Comparison of ENCODE assay signal across 11 mouse cellular contexts in genomic region chr5:67437403-67437802, GRCm38 (mm10). TPM values are rescaled to one million over a fixed set of nuclear protein-coding genes. Genes with fewer than 3 reads are reported as not detected.
DNase-seq lines count a peak whose midpoint lies in the region; ATAC-seq and TF ChIP-seq lines count a peak whose summit lies in the region.
"Had no signal": no experiment of that assay in that cellular context is flagged by ENCODE, and none has a peak within 500 bp of the region (broad histone marks: within the 10 kb centered on the region; RNA-seq: fewer than 3 reads in every experiment).

No protein-coding gene starts in this region.

- ATAC-seq in lung, embryonic 15.5 days (ENCODE audit: borderline replicate concordance, extremely low read depth, low FRiP score, low TSS enrichment): peak; percentile 49; the same call in 1 of the 2 replicates
- peak; percentile 51; the same call in 1 of the 2 replicates for ATAC-seq in liver, embryonic 14.5 days (ENCODE audit: insufficient read depth)

- TF ChIP-seq CTCF in liver, embryonic 14.5 days (IDR thresholded peaks at IDR 0.05; ENCODE audit: low read depth): no peak

- no peaks in the 10 kb centered on the region for H3K9me3 ChIP-seq in lung, embryonic 15.5 days
- H3K9me3 ChIP-seq in liver, embryonic 14.5 days (ENCODE audit: control insufficient read depth, low read length): no peaks in the 10 kb centered on the region
- H3K9me3 ChIP-seq: midbrain, embryonic 10.5 days had no signal

- no peak overlapping the region for H3K4me3 ChIP-seq in lung, embryonic 15.5 days
- no peak overlapping the region for H3K4me3 ChIP-seq in liver, embryonic 14.5 days (ENCODE audit: insufficient read depth in 1 of 2, low read depth in 2 of 2, low read length in 2 of 2)
- H3K4me3 ChIP-seq: erythroblast, embryonic 14.5 days; midbrain, embryonic 10.5 days had no signal

- 16% methylated on average over 2 of the region's 2 CpGs for WGBS in lung, embryonic 15.5 days
- WGBS in liver, embryonic 14.5 days (ENCODE audit: insufficient replicate concordance): 11% methylated on average over 2 of the region's 2 CpGs

- H3K27ac ChIP-seq in lung, embryonic 15.5 days: no peak overlapping the region; the same call in 1 of the 2 replicates
- H3K27ac ChIP-seq in liver, embryonic 14.5 days: no peak overlapping the region
- H3K27ac ChIP-seq: midbrain, embryonic 10.5 days had no signal

- DNase-seq in embryo, embryonic 10.5 days (ENCODE audit: low spot score): peak; percentile 17
- no peak for DNase-seq in embryo, embryonic 10 days (ENCODE audit: low spot score)
- DNase-seq in lung, postnatal 14 days: no peak
- DNase-seq in liver, embryonic 14.5 days (ENCODE audit: low read depth in 3 of 3, low spot score in 3 of 3): peak in 2 of 3 experiments; percentile 16 to 26
- peak; percentile 36 for DNase-seq in thymus, postnatal 25 days
- DNase-seq in adrenal gland, adult (ENCODE audit: inconsistent age in 2 of 2, low spot score in 1 of 2): no peak
- no peak for DNase-seq in right cerebral cortex, postnatal 25 days
- DNase-seq: adrenal gland, postnatal 10 days had no signal

- H3K4me1 ChIP-seq in lung, embryonic 15.5 days: no peaks in the 10 kb centered on the region
- H3K4me1 ChIP-seq in liver, embryonic 14.5 days (replicated peaks; ENCODE audit: control insufficient read depth in 2 of 2, insufficient read depth in 2 of 2, low read length in 1 of 2): peaks cover 0 to 9% of the 10 kb centered on the region in 2 experiments; a peak in 1 of 4 replicates
- H3K4me1 ChIP-seq: midbrain, embryonic 10.5 days had no signal

- H3K9ac ChIP-seq in lung, embryonic 15.5 days: no peak overlapping the region
- H3K9ac ChIP-seq in liver, embryonic 14.5 days (replicated peaks): no peak overlapping the region

- no peak for TF ChIP-seq EP300 in liver, embryonic 14.5 days (IDR thresholded peaks at IDR 0.05; ENCODE audit: low read depth)

- no peak overlapping the region for H3K4me2 ChIP-seq in lung, embryonic 15.5 days
- H3K4me2 ChIP-seq in liver, embryonic 14.5 days (ENCODE audit: low read depth): no peak overlapping the region

- H3K27me3 ChIP-seq in lung, embryonic 15.5 days: no peaks in the 10 kb centered on the region
- H3K27me3 ChIP-seq in liver, embryonic 14.5 days (ENCODE audit: control insufficient read depth, insufficient read depth, low read length): no peaks in the 10 kb centered on the region

- H3K36me3 ChIP-seq in lung, embryonic 15.5 days: no peaks in the 10 kb centered on the region
- no peaks in the 10 kb centered on the region for H3K36me3 ChIP-seq in liver, embryonic 14.5 days (replicated peaks; ENCODE audit: control insufficient read depth, insufficient read depth, low read depth)
- H3K36me3 ChIP-seq: midbrain, embryonic 10.5 days had no signal

RNA-seq across cellular contexts. Expression of gene Bend4, which starts 9.3 kb away (rescaled TPM):
- 6.6 and 7.4 TPM in 2 replicates for polyA plus RNA-seq in lung, embryonic 15.5 days (2015; fragmentation: Nextera tagmentation; extraction: Ambion mirVana)
- 0.25 and 0.27 TPM in 2 replicates for polyA plus RNA-seq in liver, embryonic 14.5 days (2012; rRNA removed)
- 0.34 and 0.50 TPM in 2 replicates for polyA plus RNA-seq in liver, embryonic 14.5 days (2014; fragmentation: Nextera tagmentation; extraction: Ambion mirVana)

Comparison
In these comparisons a context has a peak if more than half of its experiments do, and no peak if none do; other contexts are left out.
1. DNase-seq: peak in embryo, embryonic 10.5 days (single experiment), liver, embryonic 14.5 days (2 of 3) and thymus, postnatal 25 days (single experiment); none in embryo, embryonic 10 days (single experiment), lung, postnatal 14 days (single experiment), adrenal gland, adult (0 of 2) and right cerebral cortex, postnatal 25 days (single experiment).